Mouse (Mus musculus) hindbrain, postnatal 0 days (tissue): ENCODE results near the gene Rai14. TPM values are rescaled to one million over a fixed set of nuclear protein-coding genes. Genes with fewer than 3 reads are reported as not detected.

Source experiments
- ATAC-seq: fragments of 200-750 bp; cut with Nextera tagmentation; 2 replicates; pipeline ENCODE4 v1.8.0; 2017; ENCODE audit warnings: mild to moderate bottlenecking, moderate TSS enrichment, moderate library complexity
- DNase-seq: peaks from one replicate; pipeline ENCODE4 v3.0.0-alpha.2; 2015; ENCODE audit warnings: low spot score
- H3K27ac ChIP-seq: fragments of 300-500 bp; sonication (generic); 2 replicates; pipeline ENCODE4 v1.5.1; 2014; ENCODE audit warnings: mild to moderate bottlenecking
- H3K27me3 ChIP-seq: fragments of 300-500 bp; sonication (generic); 2 replicates; pipeline ENCODE4 v1.6.1; 2014; ENCODE audit warnings: low read length, mixed read lengths; ENCODE audit not compliant: insufficient read depth
- H3K36me3 ChIP-seq: fragments of 300-500 bp; sonication (generic); 2 replicates; pipeline ENCODE4 v1.6.1; 2014; ENCODE audit warnings: low read length, mixed read lengths; ENCODE audit not compliant: insufficient read depth
- H3K4me1 ChIP-seq: fragments of 300-500 bp; sonication (generic); 2 replicates; pipeline ENCODE4 v1.6.1; 2014; ENCODE audit warnings: antibody characterized with exemption, low read length, mixed read lengths; ENCODE audit not compliant: insufficient read depth
- H3K4me2 ChIP-seq: fragments of 300-500 bp; sonication (generic); 2 replicates; pipeline ENCODE4 v1.6.1; 2014; ENCODE audit warnings: low read depth, mild to moderate bottlenecking, low read length, moderate library complexity, mixed read lengths
- H3K4me3 ChIP-seq: fragments of 300-500 bp; sonication (generic); 2 replicates; pipeline ENCODE4 v1.5.1; 2014; ENCODE audit warnings: low read length
- H3K9ac ChIP-seq: fragments of 300-500 bp; sonication (generic); replicated peaks from 2 replicates; pipeline ENCODE4 v1.6.1; 2014; ENCODE audit warnings: mild to moderate bottlenecking, low read length, moderate library complexity, mixed read lengths
- H3K9me3 ChIP-seq: fragments of 300-500 bp; sonication (generic); 2 replicates; pipeline ENCODE4 v1.6.1; 2016; ENCODE audit warnings: low read length, mixed read lengths
- CTCF ChIP-seq: IDR thresholded peaks from 2 replicates; pipeline ENCODE4 v1.5.1; 2016; ENCODE audit warnings: antibody characterized with exemption, control low read depth, low read depth
- WGBS: fragments of 180-500 bp; shearing (Covaris S2); extraction: QIAGEN DNeasy Blood & Tissue Kit; methylation state at CpG from one replicate; pipeline ENCODE4 v1.1.7; 2014; 5-methylcytosine and 5-hydroxymethylcytosine counted together
- polyA plus RNA-seq: library from polyadenylated mRNA; unstranded; fragments of >200 nt; fragmentation: Nextera tagmentation; extraction: Ambion mirVana; gene quantifications from 2 replicates; pipeline ENCODE4 v1.2.1, GENCODE M21; 2015
- total RNA-seq: library from RNA; depleted of rRNA; stranded (reverse); fragments of >200 nt; gene quantifications from 2 replicates; pipeline ENCODE4 v1.2.3, GENCODE M21; 2014; rRNA removed

Rai14 gene
- total RNA-seq (9.0 and 11.0 TPM in 2 replicates), polyA plus RNA-seq (5.1 and 5.7 TPM in 2 replicates)

GRCm38 (mm10) chr15:10714409-10715138 is at the start of gene Rai14:
Gene Rai14 (minus strand): TSS chr15:10714624.
- Histone ChIP-seq H3K9ac (peak within 1 kb of the TSS; percentile 69), H3K4me2 (peak within 1 kb of the TSS; percentile 99), H3K36me3 (no peaks in the 10 kb centered on the region), H3K9me3 (no peaks in the 10 kb centered on the region), H3K4me3 (peak within 1 kb of the TSS; percentile 77), H3K27ac (peak within 1 kb of the TSS; percentile 60), H3K4me1 (peaks cover 12% of the 10 kb centered on the region; the same call in 1 of the 2 replicates), H3K27me3 (no peaks in the 10 kb centered on the region)
- peak; percentile 76 for ATAC-seq
- WGBS = under 1% methylated on average over 57 of the region's 68 CpGs
- TF ChIP-seq CTCF = no peak
- DNase-seq = peak; percentile 58

- no peak for DNase-seq
- H3K4me2 ChIP-seq = no peak overlapping the region
- no peak overlapping the region for H3K9ac ChIP-seq
- no peaks in the 10 kb centered on the region for H3K9me3 ChIP-seq
- H3K4me3 ChIP-seq = no peak overlapping the region
- ATAC-seq = no peak
- H3K4me1 ChIP-seq = no peaks in the 10 kb centered on the region
- 85% methylated on average over 6 of the region's 6 CpGs for WGBS
- H3K27me3 ChIP-seq = no peaks in the 10 kb centered on the region
- no peaks in the 10 kb centered on the region for H3K36me3 ChIP-seq
- no peak overlapping the region for H3K27ac ChIP-seq
- TF ChIP-seq CTCF = no peak
Measured at GRCm38 (mm10) chr15:10761441-10761840, 47.0 kb upstream of the Rai14 start.

GRCm38 (mm10) chr15:10760006-10760405 is 45.6 kb upstream of the Rai14 start:
- no peaks in the 10 kb centered on the region for H3K9me3 ChIP-seq
- no peaks in the 10 kb centered on the region for H3K27me3 ChIP-seq
- H3K9ac ChIP-seq = no peak overlapping the region
- no peaks in the 10 kb centered on the region for H3K4me1 ChIP-seq
- H3K36me3 ChIP-seq = no peaks in the 10 kb centered on the region
- no peak overlapping the region for H3K4me3 ChIP-seq
- ATAC-seq = no peak
- no peak for TF ChIP-seq CTCF
- no peak overlapping the region for H3K4me2 ChIP-seq
- DNase-seq = no peak
- WGBS = 84% methylated on average over 12 of the region's 12 CpGs
- H3K27ac ChIP-seq = no peak overlapping the region

GRCm38 (mm10) chr15:10759440-10759839 is 45.0 kb upstream of the Rai14 start:
- H3K4me3 ChIP-seq = no peak overlapping the region
- no peak for TF ChIP-seq CTCF
- no peak for DNase-seq
- no peaks in the 10 kb centered on the region for H3K27me3 ChIP-seq
- no peak overlapping the region for H3K9ac ChIP-seq
- no peak for ATAC-seq
- no peaks in the 10 kb centered on the region for H3K4me1 ChIP-seq
- no peaks in the 10 kb centered on the region for H3K36me3 ChIP-seq
- no peaks in the 10 kb centered on the region for H3K9me3 ChIP-seq
- no peak overlapping the region for H3K4me2 ChIP-seq
- no peak overlapping the region for H3K27ac ChIP-seq
- 95% methylated on average over 4 of the region's 4 CpGs for WGBS

- TF ChIP-seq CTCF = no peak
- no peaks in the 10 kb centered on the region for H3K36me3 ChIP-seq
- no peak overlapping the region for H3K9ac ChIP-seq
- H3K4me2 ChIP-seq = no peak overlapping the region
- no peaks in the 10 kb centered on the region for H3K4me1 ChIP-seq
- ATAC-seq (no peak), DNase-seq (no peak)
- no peaks in the 10 kb centered on the region for H3K27me3 ChIP-seq
- no peak overlapping the region for H3K27ac ChIP-seq
- no peak overlapping the region for H3K4me3 ChIP-seq
- no peaks in the 10 kb centered on the region for H3K9me3 ChIP-seq
Measured at GRCm38 (mm10) chr15:10758808-10759207, 44.4 kb upstream of the Rai14 start.

GRCm38 (mm10) chr15:10751141-10751540 is 36.7 kb upstream of the Rai14 start:
- Histone ChIP-seq H3K27me3 (no peaks in the 10 kb centered on the region), H3K4me3 (no peak overlapping the region), H3K9me3 (no peaks in the 10 kb centered on the region), H3K4me1 (peaks cover 6% of the 10 kb centered on the region; the same call in 1 of the 2 replicates), H3K36me3 (no peaks in the 10 kb centered on the region), H3K4me2 (no peak overlapping the region), H3K27ac (no peak overlapping the region), H3K9ac (no peak overlapping the region)
- no peak for TF ChIP-seq CTCF
- 79% methylated on average over 2 of the region's 2 CpGs for WGBS
- ATAC-seq (no peak), DNase-seq (no peak)

- Histone ChIP-seq H3K27me3 (no peaks in the 10 kb centered on the region), H3K4me3 (no peak overlapping the region), H3K36me3 (no peaks in the 10 kb centered on the region), H3K4me2 (no peak overlapping the region), H3K9me3 (no peaks in the 10 kb centered on the region), H3K4me1 (peaks cover 6% of the 10 kb centered on the region; the same call in 1 of the 2 replicates), H3K9ac (no peak overlapping the region), H3K27ac (no peak overlapping the region)
- 72% methylated on average over 2 of the region's 2 CpGs for WGBS
- DNase-seq (no peak), ATAC-seq (no peak)
- TF ChIP-seq CTCF = no peak
Measured at GRCm38 (mm10) chr15:10750339-10750738, 35.9 kb upstream of the Rai14 start.
